Mouse (Mus musculus): ENCODE measurements around the gene Gabbr1.
A peak's percentile ranks its signal among the peaks of the same experiment; 100 is the strongest.

The Gabbr1 gene

DNA sequence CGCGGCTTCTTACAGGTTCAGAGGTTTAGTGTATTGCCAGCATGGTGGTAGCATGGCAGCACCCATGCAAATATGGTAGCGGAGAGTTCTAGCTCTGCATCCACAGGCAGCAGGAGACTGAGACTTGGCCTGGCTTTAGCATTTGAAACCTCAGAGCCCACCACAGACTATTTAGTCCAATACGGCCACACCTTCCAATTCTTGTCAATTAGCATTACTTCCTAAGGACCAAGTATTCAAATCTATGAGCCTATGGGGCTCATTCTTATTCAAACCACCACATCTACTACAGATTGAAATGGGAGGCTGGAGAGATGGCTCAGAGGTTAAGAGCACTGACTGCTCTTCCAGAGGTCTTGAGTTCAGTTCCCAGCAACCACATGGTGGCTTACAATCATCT lies 18.3 kb upstream of the Gabbr1 start:
- H3K36me3 ChIP-seq (ENCODE audit: insufficient read depth, low read length), result no peaks in the 10 kb centered on the region
- H3K9me3 ChIP-seq (ENCODE audit: low read length), result no peaks in the 10 kb centered on the region
- TF ChIP-seq POU5F1 (IDR thresholded peaks at IDR 0.05; ENCODE audit: borderline replicate concordance, low read length) (peak; percentile 15; the same call in 1 of the 2 replicates), NANOG (IDR thresholded peaks at IDR 0.05; ENCODE audit: borderline replicate concordance, low read length) (peak; percentile 67; the same call in 1 of the 2 replicates), CTCF (conservative IDR thresholded peaks at IDR 0.05; ENCODE audit: low read length) (no peak)
- H3K27me3 ChIP-seq (ENCODE audit: insufficient read depth, low read length), result no peaks in the 10 kb centered on the region
- peak overlapping the region; percentile 72; the same call in 1 of the 2 replicates for H3K4me3 ChIP-seq (replicated peaks; ENCODE audit: low read length)
- H3K4me1 ChIP-seq (replicated peaks; ENCODE audit: low read depth, low read length), result peaks cover 84% of the 10 kb centered on the region

DNA sequence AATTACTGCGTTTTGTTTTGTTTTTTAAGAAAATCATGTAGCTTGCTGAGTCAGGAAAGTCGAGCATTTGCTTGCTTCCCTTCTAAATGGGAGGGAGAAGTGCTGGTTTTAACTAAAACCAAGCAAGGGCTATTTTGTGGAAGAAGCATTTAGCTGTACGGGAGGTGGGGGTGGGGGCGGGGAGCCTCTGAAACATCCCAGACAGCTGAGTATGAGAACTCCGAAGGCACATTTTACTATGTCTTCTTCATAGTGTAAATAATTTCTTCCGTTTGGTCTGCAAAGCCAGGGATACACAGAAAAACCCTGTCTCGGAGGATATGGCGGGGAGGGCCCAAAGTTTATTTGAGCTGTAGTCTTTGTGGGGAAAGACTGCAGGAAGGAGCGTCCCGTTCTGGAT lies 17.6 kb upstream of the Gabbr1 start:
- Histone ChIP-seq H3K36me3 (ENCODE audit: insufficient read depth, low read length) (no peaks in the 10 kb centered on the region), H3K4me1 (replicated peaks; ENCODE audit: low read depth, low read length) (peaks cover 84% of the 10 kb centered on the region), H3K27me3 (ENCODE audit: insufficient read depth, low read length) (no peaks in the 10 kb centered on the region), H3K4me3 (replicated peaks; ENCODE audit: low read length) (peak overlapping the region; percentile 72), H3K9me3 (ENCODE audit: low read length) (no peaks in the 10 kb centered on the region)
- TF ChIP-seq CTCF (conservative IDR thresholded peaks at IDR 0.05; ENCODE audit: low read length) (no peak), NANOG (IDR thresholded peaks at IDR 0.05; ENCODE audit: borderline replicate concordance, low read length) (no peak)

DNA sequence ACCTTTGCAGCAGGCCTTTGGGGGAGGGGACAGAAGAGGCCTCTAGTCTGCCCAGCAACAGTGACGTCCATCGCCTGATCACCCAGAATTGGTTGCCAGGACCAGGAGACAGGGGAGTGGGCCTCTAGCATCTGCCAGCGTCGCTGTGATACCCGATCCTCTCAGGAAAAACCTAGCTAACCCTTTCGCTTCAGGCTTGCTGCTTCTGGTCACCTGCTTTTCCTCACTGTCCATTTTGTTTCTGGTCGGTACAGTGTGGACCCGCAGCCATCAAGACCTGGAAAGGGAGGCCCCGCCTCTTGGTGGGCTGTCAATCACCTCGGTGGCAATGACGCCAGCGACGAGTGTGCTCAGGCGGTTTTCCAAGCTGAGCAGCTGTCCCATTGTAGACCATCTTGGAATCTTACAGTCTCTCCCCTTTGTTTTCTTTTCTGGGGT lies 17.1 kb upstream of the Gabbr1 start:
- Histone ChIP-seq H3K36me3 (ENCODE audit: insufficient read depth, low read length) (no peaks in the 10 kb centered on the region), H3K4me3 (replicated peaks; ENCODE audit: low read length) (peak overlapping the region; percentile 72), H3K4me1 (replicated peaks; ENCODE audit: low read depth, low read length) (peaks cover 84% of the 10 kb centered on the region), H3K9me3 (ENCODE audit: low read length) (no peaks in the 10 kb centered on the region), H3K27me3 (ENCODE audit: insufficient read depth, low read length) (no peaks in the 10 kb centered on the region)
- TF ChIP-seq POU5F1 (IDR thresholded peaks at IDR 0.05; ENCODE audit: borderline replicate concordance, low read length) (no peak), CTCF (conservative IDR thresholded peaks at IDR 0.05; ENCODE audit: low read length) (no peak), NANOG (IDR thresholded peaks at IDR 0.05; ENCODE audit: borderline replicate concordance, low read length) (no peak)

DNA sequence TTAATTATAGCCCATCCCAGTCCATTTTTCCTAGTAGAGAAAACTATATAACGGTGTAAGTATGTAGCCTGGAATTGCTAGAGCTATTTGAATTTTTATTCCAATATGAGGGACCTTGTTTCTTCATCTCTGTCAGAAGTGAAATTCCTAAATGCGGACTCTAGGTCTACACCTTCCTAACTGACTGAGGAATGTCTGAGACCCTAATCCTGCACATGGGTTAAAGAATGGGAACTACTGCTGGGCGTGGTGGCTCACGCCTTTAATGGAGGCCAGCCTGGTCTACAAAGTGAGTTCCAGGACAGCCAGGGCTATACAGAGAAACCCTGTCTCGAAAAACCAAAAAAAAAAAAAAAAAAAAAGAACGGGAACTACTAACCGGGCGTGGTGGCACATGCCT lies 16.6 kb upstream of the Gabbr1 start:
- no peaks in the 10 kb centered on the region for H3K27me3 ChIP-seq (ENCODE audit: insufficient read depth, low read length)
- peak overlapping the region; percentile 72 for H3K4me3 ChIP-seq (replicated peaks; ENCODE audit: low read length)
- H3K4me1 ChIP-seq (replicated peaks; ENCODE audit: low read depth, low read length), result peaks cover 80% of the 10 kb centered on the region
- no peaks in the 10 kb centered on the region for H3K9me3 ChIP-seq (ENCODE audit: low read length)
- TF ChIP-seq POU5F1 (IDR thresholded peaks at IDR 0.05; ENCODE audit: borderline replicate concordance, low read length), result no peak
- no peak for TF ChIP-seq CTCF (conservative IDR thresholded peaks at IDR 0.05; ENCODE audit: low read length)
- TF ChIP-seq NANOG (IDR thresholded peaks at IDR 0.05; ENCODE audit: borderline replicate concordance, low read length), result no peak
- H3K36me3 ChIP-seq (ENCODE audit: insufficient read depth, low read length), result no peaks in the 10 kb centered on the region

DNA sequence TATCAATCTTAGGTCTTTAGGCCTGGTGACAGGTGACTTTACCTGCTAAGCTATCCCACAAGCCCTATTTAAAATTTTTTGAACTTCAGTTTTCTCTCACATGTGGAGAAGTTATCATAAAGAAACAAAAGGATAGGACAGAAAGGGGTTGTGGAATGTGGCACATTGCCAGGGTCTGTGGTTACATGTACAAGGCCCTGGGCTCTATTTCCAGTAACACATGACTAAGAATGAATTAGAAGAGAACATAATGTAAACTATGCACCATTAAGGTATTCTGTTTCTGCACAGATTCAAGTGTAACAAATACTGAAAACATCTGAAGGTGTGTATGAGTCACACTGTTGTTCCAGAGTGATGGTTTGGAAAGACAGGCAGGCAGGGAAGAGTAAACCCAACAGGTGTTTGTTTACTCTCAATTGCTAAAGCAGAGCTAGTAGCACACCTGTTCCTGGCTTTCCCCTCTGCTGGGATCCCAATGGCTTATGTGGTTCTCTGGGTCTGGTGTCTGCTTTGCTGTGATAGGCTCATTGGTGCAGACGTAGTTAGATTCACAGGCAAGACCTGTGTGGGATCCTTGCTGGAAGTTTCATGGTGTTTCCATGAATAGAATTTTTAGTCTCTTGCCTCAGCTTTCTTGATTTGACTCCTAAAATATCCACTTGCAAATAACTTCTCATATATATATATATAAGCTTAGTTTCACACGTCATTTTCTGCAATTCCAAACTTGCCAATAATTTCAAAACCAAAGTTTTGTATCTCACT lies 6.5 kb upstream of the Gabbr1 start:
- TF ChIP-seq NANOG (IDR thresholded peaks at IDR 0.05; ENCODE audit: borderline replicate concordance, low read length) (no peak), CTCF (conservative IDR thresholded peaks at IDR 0.05; ENCODE audit: low read length) (no peak), POU5F1 (IDR thresholded peaks at IDR 0.05; ENCODE audit: borderline replicate concordance, low read length) (no peak)
- Histone ChIP-seq H3K4me3 (replicated peaks; ENCODE audit: low read length) (no peak overlapping the region), H3K9me3 (ENCODE audit: low read length) (no peaks in the 10 kb centered on the region), H3K36me3 (ENCODE audit: insufficient read depth, low read length) (no peaks in the 10 kb centered on the region), H3K4me1 (replicated peaks; ENCODE audit: low read depth, low read length) (peaks cover 11% of the 10 kb centered on the region), H3K27me3 (ENCODE audit: insufficient read depth, low read length) (no peaks in the 10 kb centered on the region)

DNA sequence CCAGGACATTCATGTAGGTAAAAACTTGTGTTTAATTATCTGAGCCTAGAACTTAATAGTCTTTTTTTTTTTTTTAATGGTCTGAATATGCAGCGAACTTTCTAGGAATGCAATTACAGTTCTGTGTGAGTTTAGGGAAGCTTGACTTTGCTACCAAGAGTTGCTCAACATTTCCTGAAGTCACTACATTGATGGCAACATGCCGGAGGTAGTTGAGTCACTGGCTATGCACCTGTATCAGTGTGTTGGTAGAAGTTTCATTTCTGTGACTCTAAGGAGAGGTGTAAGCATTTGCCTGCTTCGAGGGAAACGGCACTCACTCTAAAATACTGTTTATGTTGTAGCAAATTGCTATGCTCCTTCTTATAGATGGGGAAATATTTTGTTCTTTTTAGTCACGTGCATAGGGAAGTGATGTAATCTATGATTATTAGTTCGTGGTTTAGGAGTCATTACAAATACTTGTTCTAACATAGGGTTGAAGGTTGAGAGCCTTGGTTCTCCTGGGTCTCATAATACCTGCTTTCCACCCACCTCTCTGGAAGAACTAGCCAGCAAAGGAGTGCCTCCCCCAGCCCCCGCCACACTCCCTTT lies 1.0 kb upstream of the Gabbr1 start:
- peaks cover 23% of the 10 kb centered on the region for H3K36me3 ChIP-seq (ENCODE audit: insufficient read depth, low read length)
- peaks cover 52% of the 10 kb centered on the region for H3K4me1 ChIP-seq (replicated peaks; ENCODE audit: low read depth, low read length)
- 0 out of 2 replicates have a peak, but pooled peaks cover 2% of the 10 kb centered on the region for H3K27me3 ChIP-seq (ENCODE audit: insufficient read depth, low read length)
- H3K9me3 ChIP-seq (ENCODE audit: low read length), result no peaks in the 10 kb centered on the region
- H3K4me3 ChIP-seq (replicated peaks; ENCODE audit: low read length), result peak overlapping the region; percentile 95
- no peak for TF ChIP-seq POU5F1 (IDR thresholded peaks at IDR 0.05; ENCODE audit: borderline replicate concordance, low read length)
- TF ChIP-seq CTCF (conservative IDR thresholded peaks at IDR 0.05; ENCODE audit: low read length), result no peak
- no peak for TF ChIP-seq NANOG (IDR thresholded peaks at IDR 0.05; ENCODE audit: borderline replicate concordance, low read length)

DNA sequence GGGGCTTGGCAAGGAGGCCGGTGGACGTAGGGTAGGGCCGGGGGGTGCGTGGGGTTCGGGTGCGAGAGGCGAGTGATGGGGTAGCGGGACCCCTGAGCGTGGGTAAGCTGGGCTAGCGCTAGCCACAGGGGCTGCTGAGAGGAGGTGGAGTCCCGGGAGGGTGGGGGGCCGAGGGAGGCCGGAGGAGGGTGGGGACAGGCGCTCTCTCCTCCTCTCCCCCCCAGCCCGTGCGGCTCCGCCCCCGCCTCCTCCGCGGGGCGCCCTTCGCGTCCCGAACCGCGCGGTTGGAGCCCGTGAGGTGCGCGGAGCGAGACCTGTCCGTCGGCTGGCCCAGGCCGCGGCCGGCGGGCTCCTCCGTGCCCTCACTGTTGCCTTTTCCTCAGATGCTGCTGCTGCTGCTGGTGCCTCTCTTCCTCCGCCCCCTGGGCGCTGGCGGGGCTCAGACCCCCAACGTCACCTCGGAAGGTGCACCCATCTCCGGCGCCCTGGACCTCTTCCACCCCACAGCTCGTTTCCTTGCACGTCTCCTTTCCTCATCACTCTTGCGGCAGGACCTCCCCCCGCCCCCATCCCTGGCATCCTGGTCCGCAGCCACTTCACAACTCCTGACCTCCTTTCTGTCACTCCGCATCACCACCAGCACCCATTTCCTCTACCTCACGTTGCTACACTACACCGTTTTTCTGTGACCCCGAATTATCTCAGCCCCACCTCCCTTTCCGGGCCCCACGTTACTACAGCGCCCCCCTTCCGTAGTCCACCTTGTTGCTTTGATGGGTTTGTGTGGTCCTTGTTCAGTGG lies 746 bp downstream of the Gabbr1 start:
- H3K27me3 ChIP-seq (ENCODE audit: insufficient read depth, low read length), result 0 out of 2 replicates have a peak, but pooled peaks cover 2% of the 10 kb centered on the region
- peak overlapping the region; percentile 95 for H3K4me3 ChIP-seq (replicated peaks; ENCODE audit: low read length)
- no peaks in the 10 kb centered on the region for H3K9me3 ChIP-seq (ENCODE audit: low read length)
- peaks cover 31% of the 10 kb centered on the region for H3K36me3 ChIP-seq (ENCODE audit: insufficient read depth, low read length)
- TF ChIP-seq CTCF (conservative IDR thresholded peaks at IDR 0.05; ENCODE audit: low read length) (no peak), NANOG (IDR thresholded peaks at IDR 0.05; ENCODE audit: borderline replicate concordance, low read length) (no peak), POU5F1 (IDR thresholded peaks at IDR 0.05; ENCODE audit: borderline replicate concordance, low read length) (no peak)
- peaks cover 67% of the 10 kb centered on the region for H3K4me1 ChIP-seq (replicated peaks; ENCODE audit: low read depth, low read length)
